Mouse (Mus musculus) G1E-ER4 (cell line): ENCODE measurements at regions not wholly inside any gene's neighbourhood (a gene's known extent, or its start where the extent isn't known, plus 50 kb on each side); places are given as distances from the start of the nearest gene placed in this dataset.
A peak's percentile ranks its signal among the peaks of the same experiment; 100 is the strongest.

ENCODE experiments used
- GATA1 ChIP-seq: IDR thresholded peaks from one replicate; pipeline ENCODE4 v1.8.0; 2012; ENCODE audit warnings: low read length, inconsistent platforms

GRCm38 (mm10) chr11:15836307-15836706, 421.2 kb upstream of the Vstm2a start:
- TF ChIP-seq GATA1, result peak; percentile 43

- TF ChIP-seq GATA1, result peak; percentile 85
These were observed 418.8 kb upstream of the Vstm2a start for GRCm38 (mm10) chr11:15838640-15839226.

DNA sequence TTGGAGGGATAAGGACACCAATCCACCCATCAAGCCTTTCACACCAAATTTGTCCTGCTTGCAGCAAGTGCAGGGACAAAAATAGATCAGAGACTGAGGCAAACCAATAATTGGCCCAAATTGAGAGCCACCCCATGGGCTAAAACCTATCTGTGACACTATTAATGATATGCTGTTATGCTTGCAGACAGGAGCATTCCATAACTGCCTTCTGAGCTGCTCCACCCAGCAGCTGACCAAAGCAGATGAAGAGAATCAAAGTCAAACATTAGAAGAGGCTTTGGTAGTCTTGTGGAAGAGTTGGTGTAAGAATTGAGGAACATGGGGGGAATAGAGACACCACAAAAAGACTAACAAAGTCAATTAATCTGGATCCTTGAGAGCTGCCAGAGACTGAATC, 418.3 kb upstream of the Vstm2a start:
- no peak for TF ChIP-seq GATA1

GRCm38 (mm10) chr11:15879136-15879535, 378.4 kb upstream of the Vstm2a start:
- TF ChIP-seq GATA1, result no peak
